Mouse (Mus musculus): ENCODE results near the gene Gar1.

GRCm38 (mm10) chr3:129878405-129879021 lies 47.3 kb upstream of the Gar1 start, which contains the start of gene Pla2g12a:
- no peak for TF ChIP-seq CTCF (IDR thresholded peaks at IDR 0.05; ENCODE audit: low read depth, low read length)
- no peak for TF ChIP-seq POLR2AphosphoS5 (IDR thresholded peaks at IDR 0.05; ENCODE audit: insufficient replicate concordance, low read depth, low read length)

All from G1E (cell line).